Mouse (Mus musculus) CH12.LX (cell line): ENCODE measurements at regions not wholly inside any gene's neighbourhood (a gene's known extent, or its start where the extent isn't known, plus 50 kb on each side); places are given as distances from the start of the nearest gene placed in this dataset.

Experiments
- DNase-seq: peaks from one replicate; pipeline ENCODE4 v3.0.0-alpha.2; 2013; ENCODE audit errors: extremely low read depth
- H3K27ac ChIP-seq: 2 replicates; pipeline ENCODE4 v1.5.1; 2012; ENCODE audit warnings: low read depth, mild to moderate bottlenecking, control low read depth, moderate library complexity; ENCODE audit not compliant: insufficient read depth
- H3K27me3 ChIP-seq: replicated peaks from 2 replicates; pipeline ENCODE3; 2012; ENCODE audit warnings: inconsistent platforms
- H3K36me3 ChIP-seq, 2 experiments: replicated peaks in 1 of 2; 2 replicates each; pipeline versions ENCODE3 to v1.6.1; 2012; ENCODE audit warnings: inconsistent platforms in 1 of 2, low read length in 1 of 2, mild to moderate bottlenecking in 1 of 2, mixed read lengths in 1 of 2, moderate library complexity in 1 of 2; ENCODE audit not compliant: control insufficient read depth in 1 of 2, insufficient read depth in 1 of 2
- H3K4me1 ChIP-seq, 2 experiments: 2 replicates each; pipeline ENCODE4 v1.6.1; 2012; ENCODE audit warnings: inconsistent platforms in 1 of 2, moderate library complexity in 1 of 2; ENCODE audit not compliant: insufficient read depth in 2 of 2, control insufficient read depth in 1 of 2
- H3K4me2 ChIP-seq: 2 replicates; pipeline ENCODE4 v1.6.1; 2012; ENCODE audit warnings: low read depth, mild to moderate bottlenecking, control low read depth; ENCODE audit not compliant: poor library complexity, insufficient read depth, severe bottlenecking
- H3K4me3 ChIP-seq, 3 experiments: fragments of 150-350 bp in 1 of 3; sonication (generic) in 1 of 3; replicated peaks in 1 of 3; 2 replicates each; pipeline versions ENCODE3 to v1.5.1; 2011 to 2012; ENCODE audit warnings: low read depth in 2 of 3, low read length in 2 of 3, mild to moderate bottlenecking in 2 of 3, moderate library complexity in 2 of 3, control low read depth in 1 of 3, improper control_type of control experiment in 1 of 3, inconsistent platforms in 1 of 3, mixed read lengths in 1 of 3; ENCODE audit not compliant: poor library complexity in 1 of 3
- H3K79me2 ChIP-seq: replicated peaks from 2 replicates; pipeline ENCODE4 v1.6.1; 2012; ENCODE audit warnings: mild to moderate bottlenecking, moderate library complexity; ENCODE audit not compliant: control insufficient read depth, poor library complexity, insufficient read depth, severe bottlenecking; ENCODE audit errors: extremely low read depth
- H3K9ac ChIP-seq: 2 replicates; pipeline ENCODE4 v1.6.1; 2012; ENCODE audit warnings: low read depth, mild to moderate bottlenecking, control low read depth, moderate library complexity; ENCODE audit not compliant: insufficient read depth
- H3K9me3 ChIP-seq: replicated peaks from 2 replicates; pipeline ENCODE3; 2012; ENCODE audit warnings: low read length, inconsistent platforms, mixed read lengths
- ELF1 ChIP-seq: IDR thresholded peaks from 2 replicates; pipeline ENCODE4 v1.6.1; 2014; ENCODE audit warnings: low read depth, mild to moderate bottlenecking, inconsistent platforms, low read length, improper control_type of control experiment
- EP300 ChIP-seq: IDR thresholded peaks from 2 replicates; pipeline ENCODE4 v1.6.1; 2011; ENCODE audit warnings: low read length, improper control_type of control experiment
- HCFC1 ChIP-seq: IDR thresholded peaks from 2 replicates; pipeline ENCODE4 v1.6.1; 2012; ENCODE audit warnings: low read depth, mild to moderate bottlenecking, inconsistent platforms, low read length, improper control_type of control experiment
- IRF4 ChIP-seq: IDR thresholded peaks from 2 replicates; pipeline ENCODE4 v1.6.1; 2014; ENCODE audit warnings: low read depth, mild to moderate bottlenecking, inconsistent platforms, low read length, improper control_type of control experiment
- KAT2A ChIP-seq: IDR thresholded peaks from 2 replicates; pipeline ENCODE4 v1.6.1; 2012; ENCODE audit warnings: low read length, improper control_type of control experiment, inconsistent platforms; ENCODE audit not compliant: insufficient replicate concordance
- MEF2A ChIP-seq: IDR thresholded peaks from 2 replicates; pipeline ENCODE4 v1.6.1; 2014; ENCODE audit warnings: low read depth, mild to moderate bottlenecking, inconsistent platforms, low read length, improper control_type of control experiment, borderline replicate concordance
- MYC ChIP-seq: IDR thresholded peaks from 2 replicates; pipeline ENCODE4 v1.6.1; 2011; ENCODE audit warnings: low read depth, mild to moderate bottlenecking, improper control_type of control experiment, low read length
- NELFE ChIP-seq: IDR thresholded peaks from 2 replicates; pipeline ENCODE4 v1.6.1; 2011; ENCODE audit warnings: low read depth, low read length, improper control_type of control experiment
- POLR2A ChIP-seq: IDR thresholded peaks from 2 replicates; pipeline ENCODE4 v1.6.1; 2011; ENCODE audit warnings: low read depth, mild to moderate bottlenecking, improper control_type of control experiment, low read length
- RAD21 ChIP-seq: IDR thresholded peaks from 2 replicates; pipeline ENCODE4 v1.6.1; 2011; ENCODE audit warnings: low read depth, mild to moderate bottlenecking, low read length, improper control_type of control experiment, moderate library complexity
- SMC3 ChIP-seq: IDR thresholded peaks from 2 replicates; pipeline ENCODE4 v1.6.1; 2011; ENCODE audit warnings: low read depth, low read length, improper control_type of control experiment
- TCF12 ChIP-seq: IDR thresholded peaks from 2 replicates; pipeline ENCODE4 v1.6.1; 2014; ENCODE audit warnings: low read depth, mild to moderate bottlenecking, inconsistent platforms, low read length, improper control_type of control experiment
- ZMIZ1 ChIP-seq: IDR thresholded peaks from 2 replicates; pipeline ENCODE4 v1.6.1; 2012; ENCODE audit warnings: low read depth, mild to moderate bottlenecking, inconsistent platforms, low read length, improper control_type of control experiment
- dilution Hi-C: fragments of 300-500 bp; cut with MboI; formaldehyde crosslinking; loops from 2 replicates; pipeline ENCODE4 v1.14.3; 2020; ENCODE audit warnings: low sequenced_read_pairs; ENCODE audit not compliant: extremely low pct_unique_long_range_greater_than_20kb, extremely low pct_ligation_motif_present
- in situ Hi-C: fragments of 300-500 bp; cut with MboI; formaldehyde crosslinking; loops from 3 replicates; pipeline ENCODE4 v1.14.3; 2019; ENCODE audit warnings: low sequenced_read_pairs, low pct_ligation_motif_present, low pct_unique_long_range_greater_than_20kb, mixed read lengths

- Histone ChIP-seq H3K4me3 (no peak overlapping the region), H3K27ac (no peak overlapping the region), H3K36me3 (peaks cover 0 to 1% of the 10 kb centered on the region in 2 experiments), H3K27me3 (no peaks in the 10 kb centered on the region), H3K4me2 (no peak overlapping the region), H3K79me2 (no peaks in the 10 kb centered on the region), H3K9ac (no peak overlapping the region), H3K9me3 (no peaks in the 10 kb centered on the region), H3K4me1 (peaks cover 7 to 18% of the 10 kb centered on the region in 2 experiments)
- in situ Hi-C loops, result loop anchor here (25.0 kb wide), 2 partner anchors 218 to 382 kb away; no protein-coding TSS in a partner anchor
- TF ChIP-seq POLR2A, result no peak
- TF ChIP-seq MEF2A, result no peak
- no peak for TF ChIP-seq NELFE
- no peak for TF ChIP-seq MYC
- TF ChIP-seq KAT2A, result no peak
- no peak for TF ChIP-seq EP300
- no peak for TF ChIP-seq SMC3
- no peak for TF ChIP-seq HCFC1
- no peak for TF ChIP-seq ELF1
- no peak for TF ChIP-seq RAD21
- no peak for TF ChIP-seq TCF12
- no peak for DNase-seq
- dilution Hi-C loops, result no loop called here
Measured at GRCm38 (mm10) chr8:10805405-10806151, 202.7 kb downstream of the Irs2 start.

DNA sequence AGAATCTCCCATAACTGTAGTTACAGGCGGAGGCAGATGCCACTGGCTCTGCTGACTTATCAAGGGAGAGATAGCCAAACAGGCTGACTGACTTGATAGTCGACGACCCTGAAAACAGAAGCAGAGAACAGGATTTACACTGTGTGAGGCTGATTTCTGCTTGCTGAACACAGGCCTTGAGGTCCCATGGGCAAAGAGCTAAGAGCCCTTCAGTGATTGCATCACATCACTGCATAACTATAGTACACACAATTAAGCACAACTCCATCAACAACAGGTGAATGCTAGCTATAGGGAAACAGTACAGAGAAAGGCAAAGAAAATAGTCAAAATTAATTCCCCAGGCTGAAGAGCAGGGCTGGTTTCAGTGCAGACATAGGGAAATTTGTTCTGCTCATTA lies 203.3 kb downstream of the Irs2 start:
- no peak overlapping the region for H3K27ac ChIP-seq
- no peak overlapping the region for H3K4me3 ChIP-seq
- DNase-seq, result no peak
- no peak for TF ChIP-seq IRF4
- no peak for TF ChIP-seq ZMIZ1
- H3K4me2 ChIP-seq, result no peak overlapping the region
- H3K79me2 ChIP-seq, result no peaks in the 10 kb centered on the region
- in situ Hi-C loops, result loop anchor here (25.0 kb wide), 2 partner anchors 218 to 382 kb away; no protein-coding TSS in a partner anchor
- no peak overlapping the region for H3K9ac ChIP-seq
- H3K4me1 ChIP-seq, result peaks cover 7 to 18% of the 10 kb centered on the region in 2 experiments
- no peaks in the 10 kb centered on the region for H3K9me3 ChIP-seq
- peaks cover 0 to 1% of the 10 kb centered on the region in 2 experiments for H3K36me3 ChIP-seq
- no peaks in the 10 kb centered on the region for H3K27me3 ChIP-seq
- dilution Hi-C loops, result no loop called here

DNA sequence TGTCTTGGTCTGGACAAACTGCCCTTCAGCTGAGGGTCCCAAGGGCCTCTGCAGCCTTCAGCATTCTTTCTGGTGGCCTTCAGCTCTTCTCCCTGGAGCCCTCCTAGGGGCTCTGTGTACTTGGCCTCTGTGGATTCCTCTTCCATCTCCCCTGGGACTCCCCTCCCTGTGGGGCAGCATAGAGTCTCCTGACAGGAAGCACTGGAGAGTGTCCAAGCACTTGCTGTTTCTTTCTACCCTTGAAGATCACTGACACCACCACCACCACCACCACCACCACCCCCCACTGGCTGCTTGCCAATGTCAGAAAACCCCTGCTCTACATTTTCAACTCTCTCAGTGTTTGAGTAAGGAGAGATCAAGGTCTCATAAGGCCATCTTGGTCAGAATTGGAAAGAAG lies 206.3 kb downstream of the Irs2 start:
- H3K4me3 ChIP-seq, result no peak overlapping the region
- no peaks in the 10 kb centered on the region for H3K79me2 ChIP-seq
- H3K27ac ChIP-seq, result no peak overlapping the region
- in situ Hi-C loops, result loop anchor here (25.0 kb wide), 2 partner anchors 215 to 385 kb away; no protein-coding TSS in a partner anchor
- TF ChIP-seq ELF1 (no peak), RAD21 (no peak)
- TF ChIP-seq, all 38 proteins: peak for 0
- dilution Hi-C loops, result no loop called here
- Histone ChIP-seq H3K4me2 (no peak overlapping the region), H3K36me3 (peaks cover 0 to 1% of the 10 kb centered on the region in 2 experiments), H3K9ac (no peak overlapping the region), H3K4me1 (peaks cover 7 to 26% of the 10 kb centered on the region in 2 experiments), H3K27me3 (no peaks in the 10 kb centered on the region), H3K9me3 (no peaks in the 10 kb centered on the region)
- no peak for DNase-seq
